In the genomic region with DNA sequence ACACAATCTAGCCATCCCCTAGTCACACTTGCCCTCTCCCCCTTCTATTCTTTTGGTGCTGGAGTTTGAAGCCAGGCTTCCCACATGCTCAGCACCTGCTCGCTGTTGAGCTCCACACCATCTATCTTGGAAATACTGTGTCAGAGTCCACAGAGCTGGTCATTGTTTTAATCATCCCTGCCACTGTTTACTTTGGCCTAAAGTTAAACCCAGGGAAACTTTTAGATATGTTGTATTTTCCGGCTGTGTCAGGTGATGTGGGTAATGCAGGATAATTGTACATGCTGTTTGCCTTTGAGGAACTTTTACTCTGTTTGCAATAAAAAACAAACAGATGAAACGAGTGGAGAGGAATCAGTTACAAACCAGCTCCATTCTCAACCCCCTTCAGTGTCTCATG, we compare ENCODE assay signal across 18 mouse cellular contexts. TPM values are rescaled to one million over a fixed set of nuclear protein-coding genes. Genes with fewer than 3 reads are reported as not detected.
DNase-seq lines count a peak whose midpoint lies in the region; ATAC-seq lines count a peak whose summit lies in the region.
"Had no signal": no experiment of that assay in that cellular context is flagged by ENCODE, and none has a peak within 500 bp of the region (broad histone marks: within the 10 kb centered on the region; RNA-seq: fewer than 3 reads in every experiment).

No protein-coding gene starts in this region.

- peaks cover 14% of the 10 kb centered on the region; the same call in 1 of the 2 replicates for H3K4me1 ChIP-seq in kidney, embryonic 16.5 days (ENCODE audit: insufficient read depth, low read length)
- H3K4me1 ChIP-seq in intestine, embryonic 16.5 days (ENCODE audit: control insufficient read depth, insufficient read depth, low read length) = peaks cover 9% of the 10 kb centered on the region; the same call in 1 of the 2 replicates
- H3K4me1 ChIP-seq in stomach, embryonic 15.5 days = 0 out of 2 replicates have a peak, but pooled peaks cover 5% of the 10 kb centered on the region
- H3K4me1 ChIP-seq in midbrain, embryonic 16.5 days (ENCODE audit: control insufficient read depth, insufficient read depth, low read length) = no peaks in the 10 kb centered on the region
- H3K4me1 ChIP-seq: embryonic facial prominence, embryonic 13.5 days; forebrain, embryonic 12.5 days had no signal

- DNase-seq in kidney, adult 9 months = no peak
- DNase-seq in large intestine, adult 2 months (ENCODE audit: low read depth, low spot score) = peak; percentile 22
- no peak for DNase-seq in layer of hippocampus, adult 9-11 months
- DNase-seq in frontal cortex, adult 2 months (ENCODE audit: extremely low spot score in 1 of 2, low spot score in 1 of 2) = no peak
- DNase-seq: adrenal gland, adult 2 months; adrenal gland, postnatal 25 days; cerebellum, adult 18-20 months; cerebellum, adult 9-11 months; cerebellum, postnatal 36 days; gastrocnemius, postnatal 14 days had no signal

- no peaks in the 10 kb centered on the region for H3K9me3 ChIP-seq in kidney, embryonic 16.5 days (ENCODE audit: low read length)
- no peaks in the 10 kb centered on the region for H3K9me3 ChIP-seq in intestine, embryonic 16.5 days (ENCODE audit: control insufficient read depth, low read length)
- H3K9me3 ChIP-seq in stomach, embryonic 15.5 days = no peaks in the 10 kb centered on the region
- no peaks in the 10 kb centered on the region for H3K9me3 ChIP-seq in midbrain, embryonic 16.5 days (replicated peaks; ENCODE audit: control insufficient read depth, low read length, poor library complexity, severe bottlenecking)
- H3K9me3 ChIP-seq: embryonic facial prominence, embryonic 13.5 days; forebrain, embryonic 12.5 days; heart, embryonic 13.5 days had no signal

- no peak overlapping the region for H3K9ac ChIP-seq in kidney, embryonic 16.5 days (replicated peaks; ENCODE audit: low read length)
- no peak overlapping the region for H3K9ac ChIP-seq in intestine, embryonic 16.5 days (ENCODE audit: low read depth, low read length)
- no peak overlapping the region for H3K9ac ChIP-seq in stomach, embryonic 15.5 days
- no peak overlapping the region for H3K9ac ChIP-seq in midbrain, embryonic 16.5 days (ENCODE audit: low read depth, low read length)
- H3K9ac ChIP-seq: embryonic facial prominence, embryonic 13.5 days; forebrain, embryonic 12.5 days; heart, embryonic 13.5 days had no signal

- ATAC-seq in kidney, embryonic 16.5 days (ENCODE audit: low FRiP score, low TSS enrichment) = no peak
- ATAC-seq in intestine, embryonic 16.5 days = peak; percentile 53; the same call in 1 of the 2 replicates
- peak; percentile 47; the same call in 1 of the 2 replicates for ATAC-seq in stomach, embryonic 15.5 days (ENCODE audit: insufficient read depth, low FRiP score, low read depth)
- ATAC-seq in midbrain, embryonic 16.5 days = no peak
- ATAC-seq: forebrain, embryonic 16.5 days had no signal

- H3K27me3 ChIP-seq in kidney, embryonic 16.5 days (ENCODE audit: insufficient read depth, low read length) = no peaks in the 10 kb centered on the region
- no peaks in the 10 kb centered on the region for H3K27me3 ChIP-seq in intestine, embryonic 16.5 days (replicated peaks; ENCODE audit: control insufficient read depth, insufficient read depth, low read length)
- no peaks in the 10 kb centered on the region for H3K27me3 ChIP-seq in stomach, embryonic 15.5 days (replicated peaks)
- no peaks in the 10 kb centered on the region for H3K27me3 ChIP-seq in midbrain, embryonic 16.5 days (ENCODE audit: control insufficient read depth, insufficient read depth, low read depth, low read length)
- H3K27me3 ChIP-seq: embryonic facial prominence, embryonic 13.5 days; forebrain, embryonic 12.5 days; heart, embryonic 13.5 days had no signal

- no peak overlapping the region for H3K4me2 ChIP-seq in kidney, embryonic 16.5 days (replicated peaks; ENCODE audit: low read depth, low read length)
- no peak overlapping the region for H3K4me2 ChIP-seq in intestine, embryonic 16.5 days (ENCODE audit: low read depth, low read length)
- no peak overlapping the region for H3K4me2 ChIP-seq in stomach, embryonic 15.5 days
- no peak overlapping the region for H3K4me2 ChIP-seq in midbrain, embryonic 16.5 days (ENCODE audit: low read length)
- H3K4me2 ChIP-seq: embryonic facial prominence, embryonic 13.5 days; forebrain, embryonic 12.5 days; heart, embryonic 13.5 days had no signal

- H3K4me3 ChIP-seq in kidney, embryonic 16.5 days (ENCODE audit: low read length) = no peak overlapping the region
- H3K4me3 ChIP-seq in intestine, embryonic 16.5 days (ENCODE audit: low read length) = no peak overlapping the region
- no peak overlapping the region for H3K4me3 ChIP-seq in stomach, embryonic 15.5 days (replicated peaks)
- H3K4me3 ChIP-seq in midbrain, embryonic 16.5 days (ENCODE audit: low read depth, low read length) = no peak overlapping the region
- H3K4me3 ChIP-seq: embryonic facial prominence, embryonic 13.5 days; forebrain, embryonic 12.5 days; heart, embryonic 13.5 days had no signal

- H3K36me3 ChIP-seq in kidney, embryonic 16.5 days (ENCODE audit: insufficient read depth, low read length) = peaks cover 17% of the 10 kb centered on the region
- H3K36me3 ChIP-seq in intestine, embryonic 16.5 days (ENCODE audit: control insufficient read depth, insufficient read depth, low read length) = no peaks in the 10 kb centered on the region; the same call in 1 of the 2 replicates
- peaks cover 12% of the 10 kb centered on the region; the same call in 1 of the 2 replicates for H3K36me3 ChIP-seq in stomach, embryonic 15.5 days
- H3K36me3 ChIP-seq in midbrain, embryonic 16.5 days (ENCODE audit: control insufficient read depth, insufficient read depth, low read length) = peaks cover 8% of the 10 kb centered on the region

- 40% methylated on average over 3 of the region's 3 CpGs for WGBS in kidney, embryonic 16.5 days
- WGBS in intestine, embryonic 16.5 days = 29% methylated on average over 3 of the region's 3 CpGs
- WGBS in large intestine, adult 2 months = 22% methylated on average over 3 of the region's 3 CpGs
- whole genome bisulfite sequencing in stomach, embryonic 15.5 days = 39% methylated on average over 3 of the region's 3 CpGs
- WGBS in midbrain, embryonic 16.5 days = 89% methylated on average over 3 of the region's 3 CpGs

- H3K27ac ChIP-seq in kidney, embryonic 16.5 days (ENCODE audit: low read length) = 0 out of 2 replicates have a peak overlapping the region, but pooled peaks have one; percentile 3
- no peak overlapping the region for H3K27ac ChIP-seq in intestine, embryonic 16.5 days (ENCODE audit: low read length)
- H3K27ac ChIP-seq in stomach, embryonic 15.5 days = peak overlapping the region; percentile 38; the same call in 1 of the 2 replicates
- no peak overlapping the region for H3K27ac ChIP-seq in midbrain, embryonic 16.5 days (ENCODE audit: low read length)
- H3K27ac ChIP-seq: embryonic facial prominence, embryonic 13.5 days; forebrain, embryonic 12.5 days; heart, embryonic 13.5 days had no signal

RNA-seq across cellular contexts. Expression of gene Klhdc10, which starts 35.4 kb away (rescaled TPM):
- polyA plus RNA-seq in kidney, embryonic 16.5 days (2015; fragmentation: Nextera tagmentation; extraction: Ambion mirVana) = 26.8 and 30.2 TPM in 2 replicates
- 10.0 and 11.6 TPM in 2 replicates for polyA plus RNA-seq in intestine, embryonic 16.5 days (2015; fragmentation: Nextera tagmentation; extraction: Ambion mirVana)
- polyA plus RNA-seq in large intestine, adult 2 months (2012; rRNA removed) = 10.7 and 15.0 TPM in 2 replicates
- 16.8 and 20.8 TPM in 2 replicates for polyA plus RNA-seq in stomach, embryonic 15.5 days (2015; fragmentation: Nextera tagmentation; extraction: Ambion mirVana)
- 55.5 and 62.7 TPM in 2 replicates for polyA plus RNA-seq in frontal cortex, adult 2 months (2012; rRNA removed)
- polyA plus RNA-seq in midbrain, embryonic 16.5 days (2015; fragmentation: Nextera tagmentation; extraction: Ambion mirVana) = 41.7 and 42.1 TPM in 2 replicates

RNA-seq across cellular contexts. Expression of gene Zc3hc1, which starts 46.2 kb away (rescaled TPM):
- 69.8 and 71.7 TPM in 2 replicates for polyA plus RNA-seq in kidney, embryonic 16.5 days (2015; fragmentation: Nextera tagmentation; extraction: Ambion mirVana)
- polyA plus RNA-seq in intestine, embryonic 16.5 days (2015; fragmentation: Nextera tagmentation; extraction: Ambion mirVana) = 38.0 and 38.8 TPM in 2 replicates
- 11.0 and 14.0 TPM in 2 replicates for polyA plus RNA-seq in large intestine, adult 2 months (2012; rRNA removed)
- 40.2 and 43.5 TPM in 2 replicates for polyA plus RNA-seq in stomach, embryonic 15.5 days (2015; fragmentation: Nextera tagmentation; extraction: Ambion mirVana)
- polyA plus RNA-seq in frontal cortex, adult 2 months (2012; rRNA removed) = 24.4 and 25.4 TPM in 2 replicates
- polyA plus RNA-seq in midbrain, embryonic 16.5 days (2015; fragmentation: Nextera tagmentation; extraction: Ambion mirVana) = 66.8 and 72.4 TPM in 2 replicates

Comparison
In these comparisons a context has a peak if more than half of its experiments do, and no peak if none do; other contexts are left out.
1. ATAC-seq: peak in intestine, embryonic 16.5 days (single experiment) and stomach, embryonic 15.5 days (single experiment); none in kidney, embryonic 16.5 days (single experiment) and midbrain, embryonic 16.5 days (single experiment).
2. H3K27ac ChIP-seq: peak in kidney, embryonic 16.5 days (single experiment) and stomach, embryonic 15.5 days (single experiment); none in intestine, embryonic 16.5 days (single experiment) and midbrain, embryonic 16.5 days (single experiment).